Mouse (Mus musculus): ENCODE data around the gene Olfr985. TPM values are rescaled to one million over a fixed set of nuclear protein-coding genes. Genes with fewer than 3 reads are reported as not detected.

The Olfr985 gene
- polyA plus RNA-seq, 1 experiment = 0.64 TPM

- no peaks in the 10 kb centered on the region for H3K36me3 ChIP-seq (ENCODE audit: control insufficient read depth, insufficient read depth, low read length, poor library complexity, severe bottlenecking)
- no peak for TF ChIP-seq CTCF (IDR thresholded peaks at IDR 0.05; ENCODE audit: low read depth, low read length)
- no peak for TF ChIP-seq POLR2A (IDR thresholded peaks at IDR 0.05; ENCODE audit: insufficient read depth, low read length)
- no peak for TF ChIP-seq EP300 (IDR thresholded peaks at IDR 0.05; ENCODE audit: insufficient read depth, low read depth, low read length)
- no peaks in the 10 kb centered on the region for H3K9me3 ChIP-seq (replicated peaks; ENCODE audit: control insufficient read depth, insufficient read depth, low read length, poor library complexity, severe bottlenecking)
- H3K27me3 ChIP-seq (ENCODE audit: control insufficient read depth, insufficient read depth, low read length, poor library complexity, severe bottlenecking) = no peaks in the 10 kb centered on the region
- peaks cover 1% of the 10 kb centered on the region for H3K4me1 ChIP-seq (ENCODE audit: control insufficient read depth, insufficient read depth, low read length)
- no peak overlapping the region for H3K9ac ChIP-seq (ENCODE audit: low read depth, poor library complexity, severe bottlenecking)
- H3K27ac ChIP-seq (ENCODE audit: insufficient read depth, low read length) = no peak overlapping the region
- no peak overlapping the region for H3K4me3 ChIP-seq (ENCODE audit: low read depth, low read length)
Observed at GRCm38 (mm10) chr9:40136987-40137688, 7.2 kb upstream of the Olfr985 start.

- Histone ChIP-seq H3K27ac (ENCODE audit: insufficient read depth, low read length) (no peak overlapping the region), H3K9ac (ENCODE audit: low read depth, poor library complexity, severe bottlenecking) (no peak overlapping the region), H3K27me3 (ENCODE audit: control insufficient read depth, insufficient read depth, low read length, poor library complexity, severe bottlenecking) (no peaks in the 10 kb centered on the region), H3K9me3 (replicated peaks; ENCODE audit: control insufficient read depth, insufficient read depth, low read length, poor library complexity, severe bottlenecking) (no peaks in the 10 kb centered on the region), H3K36me3 (ENCODE audit: control insufficient read depth, insufficient read depth, low read length, poor library complexity, severe bottlenecking) (no peaks in the 10 kb centered on the region; the same call in 1 of the 2 replicates), H3K4me1 (ENCODE audit: control insufficient read depth, insufficient read depth, low read length) (no peaks in the 10 kb centered on the region), H3K4me3 (ENCODE audit: low read depth, low read length) (no peak overlapping the region)
- TF ChIP-seq CTCF (IDR thresholded peaks at IDR 0.05; ENCODE audit: low read depth, low read length) = no peak
- no peak for TF ChIP-seq POLR2A (IDR thresholded peaks at IDR 0.05; ENCODE audit: insufficient read depth, low read length)
- TF ChIP-seq EP300 (IDR thresholded peaks at IDR 0.05; ENCODE audit: insufficient read depth, low read depth, low read length) = no peak
Observed at GRCm38 (mm10) chr9:40130556-40130955, 572 bp upstream of the Olfr985 start.

GRCm38 (mm10) chr9:40117287-40117659, 12.7 kb downstream of the Olfr985 start:
- Histone ChIP-seq H3K27ac (ENCODE audit: insufficient read depth, low read length) (no peak overlapping the region), H3K36me3 (ENCODE audit: control insufficient read depth, insufficient read depth, low read length, poor library complexity, severe bottlenecking) (no peaks in the 10 kb centered on the region), H3K4me3 (ENCODE audit: low read depth, low read length) (no peak overlapping the region), H3K9ac (ENCODE audit: low read depth, poor library complexity, severe bottlenecking) (no peak overlapping the region), H3K4me1 (ENCODE audit: control insufficient read depth, insufficient read depth, low read length) (no peaks in the 10 kb centered on the region), H3K9me3 (replicated peaks; ENCODE audit: control insufficient read depth, insufficient read depth, low read length, poor library complexity, severe bottlenecking) (no peaks in the 10 kb centered on the region), H3K27me3 (ENCODE audit: control insufficient read depth, insufficient read depth, low read length, poor library complexity, severe bottlenecking) (no peaks in the 10 kb centered on the region)
- TF ChIP-seq CTCF (IDR thresholded peaks at IDR 0.05; ENCODE audit: low read depth, low read length) (no peak), POLR2A (IDR thresholded peaks at IDR 0.05; ENCODE audit: insufficient read depth, low read length) (no peak), EP300 (IDR thresholded peaks at IDR 0.05; ENCODE audit: insufficient read depth, low read depth, low read length) (no peak)

- Histone ChIP-seq H3K4me3 (ENCODE audit: low read depth, low read length) (no peak overlapping the region), H3K4me1 (ENCODE audit: control insufficient read depth, insufficient read depth, low read length) (no peaks in the 10 kb centered on the region), H3K9me3 (replicated peaks; ENCODE audit: control insufficient read depth, insufficient read depth, low read length, poor library complexity, severe bottlenecking) (no peaks in the 10 kb centered on the region), H3K27me3 (ENCODE audit: control insufficient read depth, insufficient read depth, low read length, poor library complexity, severe bottlenecking) (no peaks in the 10 kb centered on the region), H3K9ac (ENCODE audit: low read depth, poor library complexity, severe bottlenecking) (no peak overlapping the region), H3K27ac (ENCODE audit: insufficient read depth, low read length) (no peak overlapping the region), H3K36me3 (ENCODE audit: control insufficient read depth, insufficient read depth, low read length, poor library complexity, severe bottlenecking) (no peaks in the 10 kb centered on the region)
- TF ChIP-seq EP300 (IDR thresholded peaks at IDR 0.05; ENCODE audit: insufficient read depth, low read depth, low read length) = no peak
- no peak for TF ChIP-seq CTCF (IDR thresholded peaks at IDR 0.05; ENCODE audit: low read depth, low read length)
- no peak for TF ChIP-seq POLR2A (IDR thresholded peaks at IDR 0.05; ENCODE audit: insufficient read depth, low read length)
Observed at GRCm38 (mm10) chr9:40116645-40117286, 13.2 kb downstream of the Olfr985 start.

- H3K9ac ChIP-seq (ENCODE audit: low read depth, poor library complexity, severe bottlenecking) = no peak within 1 kb of the TSS
- H3K27ac ChIP-seq (ENCODE audit: insufficient read depth, low read length) = no peak within 1 kb of the TSS
- H3K27me3 ChIP-seq (ENCODE audit: control insufficient read depth, insufficient read depth, low read length, poor library complexity, severe bottlenecking) = no peaks in the 10 kb centered on the region
- H3K36me3 ChIP-seq (ENCODE audit: control insufficient read depth, insufficient read depth, low read length, poor library complexity, severe bottlenecking) = no peaks in the 10 kb centered on the region
- H3K4me3 ChIP-seq (ENCODE audit: low read depth, low read length) = no peak within 1 kb of the TSS
- no peaks in the 10 kb centered on the region for H3K4me1 ChIP-seq (ENCODE audit: control insufficient read depth, insufficient read depth, low read length)
- no peaks in the 10 kb centered on the region for H3K9me3 ChIP-seq (replicated peaks; ENCODE audit: control insufficient read depth, insufficient read depth, low read length, poor library complexity, severe bottlenecking)
- TF ChIP-seq CTCF (IDR thresholded peaks at IDR 0.05; ENCODE audit: low read depth, low read length) = no peak
- TF ChIP-seq POLR2A (IDR thresholded peaks at IDR 0.05; ENCODE audit: insufficient read depth, low read length) = no peak
- TF ChIP-seq EP300 (IDR thresholded peaks at IDR 0.05; ENCODE audit: insufficient read depth, low read depth, low read length) = no peak
Observed at GRCm38 (mm10) chr9:40114106-40114505, 15.9 kb downstream of the Olfr985 start, which contains the start of gene Olfr984. Gene Olfr984 (minus strand): TSS chr9:40114206.

- no peak overlapping the region for H3K4me3 ChIP-seq (ENCODE audit: low read depth, low read length)
Observed at GRCm38 (mm10) chr9:40094769-40095168, 35.2 kb downstream of the Olfr985 start.

More at GRCm38 (mm10) chr9:40094769-40095168, 35.2 kb downstream of the Olfr985 start:
- Histone ChIP-seq H3K27ac (ENCODE audit: insufficient read depth, low read length) (no peak overlapping the region), H3K9ac (ENCODE audit: low read depth, poor library complexity, severe bottlenecking) (no peak overlapping the region), H3K36me3 (ENCODE audit: control insufficient read depth, insufficient read depth, low read length, poor library complexity, severe bottlenecking) (no peaks in the 10 kb centered on the region), H3K9me3 (replicated peaks; ENCODE audit: control insufficient read depth, insufficient read depth, low read length, poor library complexity, severe bottlenecking) (no peaks in the 10 kb centered on the region), H3K4me1 (ENCODE audit: control insufficient read depth, insufficient read depth, low read length) (no peaks in the 10 kb centered on the region), H3K27me3 (ENCODE audit: control insufficient read depth, insufficient read depth, low read length, poor library complexity, severe bottlenecking) (no peaks in the 10 kb centered on the region)
- TF ChIP-seq CTCF (IDR thresholded peaks at IDR 0.05; ENCODE audit: low read depth, low read length) (no peak), EP300 (IDR thresholded peaks at IDR 0.05; ENCODE audit: insufficient read depth, low read depth, low read length) (no peak)

Measured in ES-Bruce4 (cell line).